Mouse (Mus musculus) urinary bladder, postnatal 10 days (tissue): ENCODE data around the gene Zc3hav1.
"Not testable (repeated sequence)": the region's sequence is repeated elsewhere in the genome, so short reads cannot be mapped to it uniquely, and the experiment has no call there.

Experiments used
- DNase-seq: peaks from one replicate; pipeline ENCODE4 v3.0.0; 2022; ENCODE audit warnings: low spot score

Gene Zc3hav1

GRCm38 (mm10) chr6:38353811-38354722 lies at the start of gene Zc3hav1:
Gene Zc3hav1 (minus strand): TSS chr6:38354603.
- peak; percentile 26 for DNase-seq

GRCm38 (mm10) chr6:38389671-38390070 lies 35.3 kb upstream of the Zc3hav1 start:
- DNase-seq: no peak

GRCm38 (mm10) chr6:38381129-38381771 lies 26.8 kb upstream of the Zc3hav1 start, which contains the start of gene Ttc26:
Gene Ttc26 (plus strand): TSS chr6:38381469.
- DNase-seq: peak; percentile 29

GRCm38 (mm10) chr6:38380764-38381128 lies 26.3 kb upstream of the Zc3hav1 start:
- DNase-seq: no peak

GRCm38 (mm10) chr6:38374271-38374670 lies 19.9 kb upstream of the Zc3hav1 start:
- DNase-seq: no peak

GRCm38 (mm10) chr6:38369945-38370344 lies 15.5 kb upstream of the Zc3hav1 start:
- DNase-seq: no peak

GRCm38 (mm10) chr6:38364121-38364520 lies 9.7 kb upstream of the Zc3hav1 start:
- DNase-seq: no peak

- DNase-seq: no peak
These were observed 9.0 kb upstream of the Zc3hav1 start for GRCm38 (mm10) chr6:38363370-38363769.

GRCm38 (mm10) chr6:38361937-38362336 lies 7.5 kb upstream of the Zc3hav1 start:
- no peak for DNase-seq

GRCm38 (mm10) chr6:38361065-38361464 lies 6.7 kb upstream of the Zc3hav1 start:
- DNase-seq: no peak

GRCm38 (mm10) chr6:38359736-38360499 lies 5.5 kb upstream of the Zc3hav1 start:
- DNase-seq: no peak

GRCm38 (mm10) chr6:38359044-38359735 lies 4.8 kb upstream of the Zc3hav1 start:
- DNase-seq: not testable (repeated sequence)

GRCm38 (mm10) chr6:38358253-38359027 lies 4.0 kb upstream of the Zc3hav1 start:
- DNase-seq: no peak

- no peak for DNase-seq
These were observed 3.3 kb upstream of the Zc3hav1 start for GRCm38 (mm10) chr6:38357603-38358252.

GRCm38 (mm10) chr6:38356661-38357433 lies 2.4 kb upstream of the Zc3hav1 start:
- DNase-seq: not testable (repeated sequence)

- no peak for DNase-seq
These were observed 1.5 kb upstream of the Zc3hav1 start for GRCm38 (mm10) chr6:38355862-38356261.

- DNase-seq: no peak
These were observed 986 bp upstream of the Zc3hav1 start for GRCm38 (mm10) chr6:38355354-38355823.

- no peak for DNase-seq
These were observed 435 bp upstream of the Zc3hav1 start for GRCm38 (mm10) chr6:38354723-38355353.

- no peak for DNase-seq
These were observed 1.2 kb downstream of the Zc3hav1 start for GRCm38 (mm10) chr6:38353181-38353580.
